Mouse (Mus musculus) forebrain, embryonic 14.5 days (tissue): ENCODE results near the gene Hspg2. TPM values are rescaled to one million over a fixed set of nuclear protein-coding genes. Genes with fewer than 3 reads are reported as not detected.

Experiments
- ATAC-seq: fragments of 200-750 bp; cut with Nextera tagmentation; 2 replicates; pipeline ENCODE4 v1.8.0; 2017; ENCODE audit warnings: mild to moderate bottlenecking, moderate library complexity
- DNase-seq: peaks from one replicate; pipeline ENCODE4 v3.0.0-alpha.2; 2015; ENCODE audit warnings: low spot score
- H3K27ac ChIP-seq: fragments of 300-500 bp; sonication (generic); 2 replicates; pipeline ENCODE4 v1.5.1; 2014; ENCODE audit warnings: low read depth, mild to moderate bottlenecking, control low read depth, low read length, moderate library complexity
- H3K27me3 ChIP-seq: fragments of 300-500 bp; sonication (generic); replicated peaks from 2 replicates; pipeline ENCODE4 v1.6.1; 2014; ENCODE audit warnings: low read length, control low read depth, mixed read lengths; ENCODE audit not compliant: control insufficient read depth, insufficient read depth
- H3K36me3 ChIP-seq: fragments of 300-500 bp; sonication (generic); 2 replicates; pipeline ENCODE4 v1.6.1; 2014; ENCODE audit warnings: low read length, control low read depth; ENCODE audit not compliant: control insufficient read depth, insufficient read depth
- H3K4me1 ChIP-seq: fragments of 300-500 bp; sonication (generic); 2 replicates; pipeline ENCODE4 v1.6.1; 2014; ENCODE audit warnings: antibody characterized with exemption, low read length, control low read depth; ENCODE audit not compliant: control insufficient read depth, insufficient read depth
- H3K4me2 ChIP-seq: fragments of 300-500 bp; sonication (generic); 2 replicates; pipeline ENCODE4 v1.6.1; 2014; ENCODE audit warnings: mild to moderate bottlenecking, control low read depth, low read length
- H3K4me3 ChIP-seq: fragments of 300-500 bp; sonication (generic); 2 replicates; pipeline ENCODE4 v1.5.1; 2014; ENCODE audit warnings: low read depth, low read length, control low read depth
- H3K9ac ChIP-seq: fragments of 300-500 bp; sonication (generic); 2 replicates; pipeline ENCODE4 v1.6.1; 2014; ENCODE audit warnings: mild to moderate bottlenecking, low read length, control low read depth, moderate library complexity
- H3K9me3 ChIP-seq: fragments of 300-500 bp; sonication (generic); replicated peaks from 2 replicates; pipeline ENCODE4 v1.6.1; 2016; ENCODE audit warnings: low read length, control low read depth, mixed read lengths; ENCODE audit not compliant: control insufficient read depth
- WGBS: fragments of 180-500 bp; shearing (Covaris S2); extraction: QIAGEN DNeasy Blood & Tissue Kit; methylation state at CpG from one replicate; pipeline ENCODE4 v1.1.7; 2014; 5-methylcytosine and 5-hydroxymethylcytosine counted together
- polyA plus RNA-seq: library from polyadenylated mRNA; unstranded; fragments of >200 nt; fragmentation: Nextera tagmentation; extraction: Ambion mirVana; gene quantifications from 2 replicates; pipeline ENCODE4 v1.2.1, GENCODE M21; 2014

Hspg2 gene
- polyA plus RNA-seq, 1 experiment from 2014 or later = 4.0 TPM

GRCm38 (mm10) chr4:137546003-137546525 is 77.5 kb downstream of the Hspg2 start:
- ATAC-seq = no peak
- no peaks in the 10 kb centered on the region for H3K9me3 ChIP-seq
- no peaks in the 10 kb centered on the region for H3K27me3 ChIP-seq
- peaks cover 13% of the 10 kb centered on the region; the same call in 1 of the 2 replicates for H3K36me3 ChIP-seq
- H3K27ac ChIP-seq = no peak overlapping the region
- no peak overlapping the region for H3K9ac ChIP-seq
- 81% methylated on average over 5 of the region's 5 CpGs for WGBS
- H3K4me3 ChIP-seq = no peak overlapping the region
- no peak overlapping the region for H3K4me2 ChIP-seq
- peak; percentile 59 for DNase-seq
- no peaks in the 10 kb centered on the region for H3K4me1 ChIP-seq

- ATAC-seq = no peak
- Histone ChIP-seq H3K36me3 (peaks cover 21% of the 10 kb centered on the region), H3K9me3 (no peaks in the 10 kb centered on the region), H3K27me3 (no peaks in the 10 kb centered on the region), H3K4me2 (no peak overlapping the region), H3K9ac (no peak overlapping the region), H3K4me3 (no peak overlapping the region), H3K4me1 (no peaks in the 10 kb centered on the region), H3K27ac (no peak overlapping the region)
- no peak for DNase-seq
- WGBS = 96% methylated on average over 17 of the region's 17 CpGs
These were observed 84.9 kb downstream of the Hspg2 start for GRCm38 (mm10) chr4:137553466-137553865.

GRCm38 (mm10) chr4:137556673-137557210 is 88.2 kb downstream of the Hspg2 start:
- WGBS = 92% methylated on average over 16 of the region's 16 CpGs
- H3K36me3 ChIP-seq = peaks cover 20% of the 10 kb centered on the region

GRCm38 (mm10) chr4:137569873-137570272 is 101.3 kb downstream of the Hspg2 start:
- no peak for ATAC-seq
- no peaks in the 10 kb centered on the region for H3K9me3 ChIP-seq
- WGBS = 82% methylated on average over 9 of the region's 9 CpGs
- no peak for DNase-seq
- no peak overlapping the region for H3K4me2 ChIP-seq
- H3K4me1 ChIP-seq = no peaks in the 10 kb centered on the region
- H3K27me3 ChIP-seq = no peaks in the 10 kb centered on the region
- no peak overlapping the region for H3K27ac ChIP-seq
- H3K9ac ChIP-seq = no peak overlapping the region
- H3K36me3 ChIP-seq = 0 out of 2 replicates have a peak, but pooled peaks cover under 1% of the 10 kb centered on the region
- H3K4me3 ChIP-seq = no peak overlapping the region

More at GRCm38 (mm10) chr4:137556673-137557210, 88.2 kb downstream of the Hspg2 start:
- DNase-seq (no peak), ATAC-seq (no peak)
- no peaks in the 10 kb centered on the region for H3K4me1 ChIP-seq
- no peaks in the 10 kb centered on the region for H3K27me3 ChIP-seq
- H3K4me3 ChIP-seq = no peak overlapping the region
- H3K4me2 ChIP-seq = no peak overlapping the region
- no peak overlapping the region for H3K9ac ChIP-seq
- H3K27ac ChIP-seq = no peak overlapping the region
- H3K9me3 ChIP-seq = no peaks in the 10 kb centered on the region

- Histone ChIP-seq H3K9me3 (no peaks in the 10 kb centered on the region), H3K27me3 (0 out of 2 replicates have a peak, but pooled peaks cover 7% of the 10 kb centered on the region), H3K9ac (no peak within 1 kb of the TSS), H3K4me3 (no peak within 1 kb of the TSS), H3K4me1 (0 out of 2 replicates have a peak, but pooled peaks cover 2% of the 10 kb centered on the region), H3K27ac (no peak within 1 kb of the TSS), H3K36me3 (no peaks in the 10 kb centered on the region), H3K4me2 (no peak within 1 kb of the TSS)
- DNase-seq (no peak), ATAC-seq (no peak)
- 90% methylated on average over 10 of the region's 10 CpGs for WGBS
These were observed 105.9 kb downstream of the Hspg2 start, which contains the start of gene Ldlrad2 for GRCm38 (mm10) chr4:137574469-137574868. Gene Ldlrad2, minus strand, starts transcription at chr4:137574569.

GRCm38 (mm10) chr4:137577486-137577885 is 108.9 kb downstream of the Hspg2 start:
- no peak for DNase-seq
- 0 out of 2 replicates have a peak, but pooled peaks cover 2% of the 10 kb centered on the region for H3K4me1 ChIP-seq
- H3K4me2 ChIP-seq = no peak overlapping the region
- H3K9me3 ChIP-seq = no peaks in the 10 kb centered on the region
- H3K4me3 ChIP-seq = no peak overlapping the region
- 0 out of 2 replicates have a peak, but pooled peaks cover 9% of the 10 kb centered on the region for H3K27me3 ChIP-seq
- 90% methylated on average over 12 of the region's 12 CpGs for WGBS
- H3K27ac ChIP-seq = no peak overlapping the region
- no peak for ATAC-seq
- H3K9ac ChIP-seq = no peak overlapping the region
- no peaks in the 10 kb centered on the region for H3K36me3 ChIP-seq

- H3K27me3 ChIP-seq = 0 out of 2 replicates have a peak, but pooled peaks cover 9% of the 10 kb centered on the region
- no peak overlapping the region for H3K27ac ChIP-seq
- DNase-seq (peak; percentile 35), ATAC-seq (no peak)
- peak overlapping the region; percentile 54 for H3K4me2 ChIP-seq
- 4% methylated on average over 39 of the region's 39 CpGs for WGBS
- no peaks in the 10 kb centered on the region for H3K9me3 ChIP-seq
- H3K4me3 ChIP-seq = peak overlapping the region; percentile 25
- 0 out of 2 replicates have a peak, but pooled peaks cover 2% of the 10 kb centered on the region for H3K4me1 ChIP-seq
- no peaks in the 10 kb centered on the region for H3K36me3 ChIP-seq
- H3K9ac ChIP-seq = peak overlapping the region; percentile 40
These were observed 109.7 kb downstream of the Hspg2 start for GRCm38 (mm10) chr4:137578181-137578845.

- Histone ChIP-seq H3K4me3 (no peak overlapping the region), H3K27ac (no peak overlapping the region), H3K4me1 (0 out of 2 replicates have a peak, but pooled peaks cover 2% of the 10 kb centered on the region), H3K4me2 (no peak overlapping the region), H3K9ac (no peak overlapping the region), H3K27me3 (0 out of 2 replicates have a peak, but pooled peaks cover 9% of the 10 kb centered on the region), H3K36me3 (no peaks in the 10 kb centered on the region), H3K9me3 (no peaks in the 10 kb centered on the region)
- WGBS = 60% methylated on average over 4 of the region's 4 CpGs
- no peak for ATAC-seq
- DNase-seq = no peak
These were observed 111.2 kb downstream of the Hspg2 start for GRCm38 (mm10) chr4:137579789-137580188.

GRCm38 (mm10) chr4:137580299-137580698 is 111.7 kb downstream of the Hspg2 start:
- no peak overlapping the region for H3K27ac ChIP-seq
- H3K36me3 ChIP-seq = no peaks in the 10 kb centered on the region
- DNase-seq (no peak), ATAC-seq (no peak)
- H3K9ac ChIP-seq = no peak overlapping the region
- H3K4me3 ChIP-seq = no peak overlapping the region
- H3K27me3 ChIP-seq = 0 out of 2 replicates have a peak, but pooled peaks cover 9% of the 10 kb centered on the region
- H3K9me3 ChIP-seq = no peaks in the 10 kb centered on the region
- WGBS = 61% methylated on average over 2 of the region's 2 CpGs
- H3K4me2 ChIP-seq = no peak overlapping the region
- H3K4me1 ChIP-seq = 0 out of 2 replicates have a peak, but pooled peaks cover 2% of the 10 kb centered on the region
